Mouse (Mus musculus) heart, adult 2 months (tissue): ENCODE results near the gene Cd96. TPM values are rescaled to one million over a fixed set of nuclear protein-coding genes. Genes with fewer than 3 reads are reported as not detected.

Source experiments
- DNase-seq, 2 experiments: peaks; one replicate each; pipeline ENCODE4 v3.0.0; 2021
- H3K27ac ChIP-seq: fragments of 200-600 bp; 2 replicates; pipeline ENCODE4 v1.8.1; 2022
- H3K27me3 ChIP-seq: fragments of 200-500 bp; 2 replicates; pipeline ENCODE4 v1.6.1; 2012; ENCODE audit warnings: mild to moderate bottlenecking, low read length, inconsistent platforms, mixed read lengths; ENCODE audit not compliant: control insufficient read depth, insufficient read depth
- H3K36me3 ChIP-seq: fragments of 200-500 bp; 2 replicates; pipeline ENCODE4 v1.6.1; 2012; ENCODE audit warnings: low read length, inconsistent platforms; ENCODE audit not compliant: control insufficient read depth, insufficient read depth
- H3K4me1 ChIP-seq: fragments of 200-500 bp; 2 replicates; pipeline ENCODE4 v1.6.1; 2011; ENCODE audit warnings: low read length; ENCODE audit not compliant: control insufficient read depth, insufficient read depth
- H3K4me3 ChIP-seq: fragments of 200-600 bp; 2 replicates; pipeline ENCODE4 v1.8.1; 2022
- H3K79me2 ChIP-seq: fragments of 200-500 bp; replicated peaks from 2 replicates; pipeline ENCODE4 v1.6.1; 2012; ENCODE audit warnings: mild to moderate bottlenecking, inconsistent platforms, low read length, moderate library complexity, mixed read lengths; ENCODE audit not compliant: control insufficient read depth, insufficient read depth
- H3K9ac ChIP-seq: fragments of 200-500 bp; 2 replicates; pipeline ENCODE4 v1.6.1; 2012; ENCODE audit warnings: low read depth, mild to moderate bottlenecking, control low read depth, inconsistent platforms, low read length, mixed read lengths
- CTCF ChIP-seq: fragments of 200-600 bp; IDR thresholded peaks from 2 replicates; pipeline ENCODE4 v1.8.1; 2022; ENCODE audit warnings: antibody characterized with exemption, mild to moderate bottlenecking, moderate library complexity
- EP300 ChIP-seq: fragments of 200-500 bp; IDR thresholded peaks from 2 replicates; pipeline ENCODE4 v1.6.1; 2011; ENCODE audit warnings: low read depth, low read length, control low read depth; ENCODE audit not compliant: insufficient read depth
- POLR2A ChIP-seq: fragments of 200-500 bp; IDR thresholded peaks from 2 replicates; pipeline ENCODE4 v1.6.1; 2011; ENCODE audit warnings: mild to moderate bottlenecking, low read depth, low read length, control low read depth; ENCODE audit not compliant: insufficient read depth
- WGBS: fragments of 180-500 bp; shearing (Covaris S2); methylation state at CpG from one replicate; pipeline ENCODE4 v1.1.7; 2018; 5-methylcytosine and 5-hydroxymethylcytosine counted together
- intact Hi-C: fragments of 180-260 bp; cut with DNase I; formaldehyde crosslinking; loops from one replicate; pipeline ENCODE4 v1.15.1; 2025
- polyA plus RNA-seq: library from polyadenylated mRNA; depleted of rRNA; stranded (reverse); fragments of >200 nt; gene quantifications from 2 replicates; pipeline ENCODE4 v1.2.3, GENCODE M21; 2012
- total RNA-seq, 2 experiments: library from RNA; stranded (reverse); gene quantifications; 2 replicates each; pipeline ENCODE4 v1.2.3; 2021

The Cd96 gene
- total and polyA plus RNA-seq, 3 experiments, result 0.18 TPM; not detected in 2

GRCm38 (mm10) chr16:46019359-46019758 is 100.7 kb downstream of the Cd96 start:
- no peak for DNase-seq
- Histone ChIP-seq H3K36me3 (no peaks in the 10 kb centered on the region), H3K27me3 (no peaks in the 10 kb centered on the region), H3K9ac (no peak overlapping the region), H3K4me3 (no peak overlapping the region), H3K4me1 (no peaks in the 10 kb centered on the region), H3K27ac (no peak overlapping the region), H3K79me2 (no peaks in the 10 kb centered on the region)
- WGBS, result 44% methylated on average over 1 of the region's 1 CpGs
- intact Hi-C loops, result no loop called here
- TF ChIP-seq EP300 (no peak), POLR2A (no peak), CTCF (no peak)

GRCm38 (mm10) chr16:46011696-46012095 is 108.4 kb downstream of the Cd96 start:
- no peak overlapping the region for H3K4me3 ChIP-seq
- intact Hi-C loops, result no loop called here
- no peaks in the 10 kb centered on the region for H3K27me3 ChIP-seq
- WGBS, result 94% methylated on average over 1 of the region's 1 CpGs
- no peak overlapping the region for H3K9ac ChIP-seq
- H3K27ac ChIP-seq, result no peak overlapping the region
- H3K79me2 ChIP-seq, result no peaks in the 10 kb centered on the region
- H3K4me1 ChIP-seq, result peaks cover 2% of the 10 kb centered on the region
- no peaks in the 10 kb centered on the region for H3K36me3 ChIP-seq
- no peak for TF ChIP-seq POLR2A
- TF ChIP-seq CTCF, result no peak
- no peak for TF ChIP-seq EP300
- no peak for DNase-seq

- DNase-seq, result no peak
- 11% methylated on average over 5 of the region's 5 CpGs for WGBS
- peak overlapping the region; percentile 73 for H3K27ac ChIP-seq
Measured at GRCm38 (mm10) chr16:46010906-46011220, 109.2 kb downstream of the Cd96 start.

GRCm38 (mm10) chr16:46010153-46010905 is 109.7 kb downstream of the Cd96 start, which contains the start of gene Plcxd2:
Plcxd2 (minus strand) TSS chr16:46010218.
- Histone ChIP-seq H3K27me3 (no peaks in the 10 kb centered on the region), H3K4me1 (peaks cover 2% of the 10 kb centered on the region), H3K36me3 (no peaks in the 10 kb centered on the region), H3K27ac (peak within 1 kb of the TSS; percentile 73), H3K79me2 (no peaks in the 10 kb centered on the region), H3K4me3 (peak within 1 kb of the TSS; percentile 75), H3K9ac (peak within 1 kb of the TSS; percentile 63)
- intact Hi-C loops, result no loop called here
- DNase-seq, result peak; percentile 95 to 96
- WGBS, result under 1% methylated on average over 39 of the region's 39 CpGs
- TF ChIP-seq CTCF (peak; percentile 23; the same call in 1 of the 2 replicates), EP300 (peak; percentile 48; the same call in 1 of the 2 replicates), POLR2A (peak; percentile 96)

More at GRCm38 (mm10) chr16:46010906-46011220, 109.2 kb downstream of the Cd96 start:
- Histone ChIP-seq H3K9ac (peak overlapping the region; percentile 51), H3K36me3 (no peaks in the 10 kb centered on the region), H3K79me2 (no peaks in the 10 kb centered on the region), H3K27me3 (no peaks in the 10 kb centered on the region), H3K4me1 (peaks cover 2% of the 10 kb centered on the region), H3K4me3 (peak overlapping the region; percentile 75)
- intact Hi-C loops, result no loop called here
- TF ChIP-seq POLR2A (no peak), CTCF (no peak), EP300 (no peak)

- Histone ChIP-seq H3K4me3 (peak overlapping the region; percentile 75), H3K79me2 (no peaks in the 10 kb centered on the region), H3K27me3 (no peaks in the 10 kb centered on the region), H3K9ac (peak overlapping the region; percentile 63), H3K27ac (no peak overlapping the region), H3K36me3 (no peaks in the 10 kb centered on the region), H3K4me1 (peaks cover 2% of the 10 kb centered on the region)
- WGBS, result 3% methylated on average over 13 of the region's 13 CpGs
- intact Hi-C loops, result no loop called here
- no peak for DNase-seq
- TF ChIP-seq POLR2A (no peak), CTCF (no peak), EP300 (no peak)
Measured at GRCm38 (mm10) chr16:46009717-46010116, 110.3 kb downstream of the Cd96 start.

- Histone ChIP-seq H3K4me1 (peaks cover 2% of the 10 kb centered on the region), H3K4me3 (no peak overlapping the region), H3K9ac (no peak overlapping the region), H3K36me3 (no peaks in the 10 kb centered on the region), H3K27ac (no peak overlapping the region), H3K27me3 (no peaks in the 10 kb centered on the region), H3K79me2 (no peaks in the 10 kb centered on the region)
- intact Hi-C loops, result no loop called here
- WGBS, result 81% methylated on average over 3 of the region's 3 CpGs
- DNase-seq, result no peak
- TF ChIP-seq POLR2A (no peak), CTCF (no peak), EP300 (no peak)
Measured at GRCm38 (mm10) chr16:46008766-46009165, 111.3 kb downstream of the Cd96 start.
